Mouse (Mus musculus): ENCODE data around the gene Gm21969. TPM values are rescaled to one million over a fixed set of nuclear protein-coding genes. Genes with fewer than 3 reads are reported as not detected.

Gm21969 gene
- polyA plus RNA-seq, 1 experiment from 2014 or later, result not detected

DNA sequence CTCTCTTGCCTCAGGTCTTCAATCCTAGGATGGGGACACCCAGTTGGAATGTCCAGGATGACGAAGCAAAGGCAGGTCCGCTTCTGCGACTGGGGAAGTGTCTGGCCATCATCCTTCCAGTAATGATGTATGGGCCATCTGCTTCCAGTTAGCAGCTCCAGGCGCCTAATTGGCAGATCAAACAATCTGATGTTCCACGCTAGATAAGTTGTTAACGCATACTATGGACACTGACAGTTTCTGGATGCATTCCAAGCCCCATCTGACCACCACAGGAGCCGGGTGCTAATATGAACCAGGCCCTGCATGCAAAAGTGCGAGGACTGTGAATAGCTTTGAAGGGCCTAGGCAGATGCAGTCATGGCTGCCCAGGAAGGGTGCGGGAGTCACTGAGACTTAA, 72.7 kb downstream of the Gm21969 start:
- H3K4me2 ChIP-seq (ENCODE audit: low read length), result no peak overlapping the region
- no peak for TF ChIP-seq CTCF (IDR thresholded peaks at IDR 0.05; ENCODE audit: low read depth)
- no peak overlapping the region for H3K27ac ChIP-seq
- no peak overlapping the region for H3K9ac ChIP-seq (ENCODE audit: low read depth, low read length)
- H3K9me3 ChIP-seq (replicated peaks; ENCODE audit: low read length), result no peaks in the 10 kb centered on the region; the same call in 1 of the 2 replicates
- H3K4me1 ChIP-seq (replicated peaks; ENCODE audit: insufficient read depth, low read length), result no peaks in the 10 kb centered on the region
- no peaks in the 10 kb centered on the region for H3K27me3 ChIP-seq (ENCODE audit: insufficient read depth, low read length)
- ATAC-seq (replicated peaks; ENCODE audit: low FRiP score, low read depth), result no peak
- no peak for DNase-seq (ENCODE audit: low spot score)
- WGBS, result 64% methylated on average over 9 of the region's 9 CpGs
- H3K36me3 ChIP-seq (ENCODE audit: insufficient read depth, low read length), result no peaks in the 10 kb centered on the region
- H3K4me3 ChIP-seq (replicated peaks; ENCODE audit: low read depth, low read length), result no peak overlapping the region

- DNase-seq (ENCODE audit: low spot score) (no peak), ATAC-seq (replicated peaks; ENCODE audit: low FRiP score, low read depth) (peak; percentile 40; the same call in 1 of the 2 replicates)
- Histone ChIP-seq H3K9ac (ENCODE audit: low read depth, low read length) (no peak overlapping the region), H3K27me3 (ENCODE audit: insufficient read depth, low read length) (no peaks in the 10 kb centered on the region), H3K27ac (no peak overlapping the region), H3K9me3 (replicated peaks; ENCODE audit: low read length) (no peaks in the 10 kb centered on the region), H3K36me3 (ENCODE audit: insufficient read depth, low read length) (no peaks in the 10 kb centered on the region), H3K4me2 (ENCODE audit: low read length) (no peak overlapping the region), H3K4me3 (replicated peaks; ENCODE audit: low read depth, low read length) (no peak overlapping the region), H3K4me1 (replicated peaks; ENCODE audit: insufficient read depth, low read length) (no peaks in the 10 kb centered on the region)
- WGBS, result 79% methylated on average over 22 of the region's 22 CpGs
- no peak for TF ChIP-seq CTCF (IDR thresholded peaks at IDR 0.05; ENCODE audit: low read depth)
These were observed 81.0 kb downstream of the Gm21969 start for GRCm38 (mm10) chr4:139683728-139684638.

- TF ChIP-seq CTCF (IDR thresholded peaks at IDR 0.05; ENCODE audit: low read depth), result peak; percentile 84
- Histone ChIP-seq H3K27me3 (ENCODE audit: insufficient read depth, low read length) (no peaks in the 10 kb centered on the region), H3K27ac (no peak overlapping the region), H3K9me3 (replicated peaks; ENCODE audit: low read length) (no peaks in the 10 kb centered on the region), H3K4me1 (replicated peaks; ENCODE audit: insufficient read depth, low read length) (no peaks in the 10 kb centered on the region), H3K36me3 (ENCODE audit: insufficient read depth, low read length) (no peaks in the 10 kb centered on the region), H3K4me3 (replicated peaks; ENCODE audit: low read depth, low read length) (no peak overlapping the region), H3K4me2 (ENCODE audit: low read length) (no peak overlapping the region), H3K9ac (ENCODE audit: low read depth, low read length) (no peak overlapping the region)
- ATAC-seq (replicated peaks; ENCODE audit: low FRiP score, low read depth) (no peak), DNase-seq (ENCODE audit: low spot score) (peak; percentile 49)
- 6% methylated on average over 3 of the region's 3 CpGs for WGBS
These were observed 81.6 kb downstream of the Gm21969 start for GRCm38 (mm10) chr4:139684639-139685017.

GRCm38 (mm10) chr4:139688058-139688457, 85.1 kb downstream of the Gm21969 start:
- no peak for DNase-seq (ENCODE audit: low spot score)
- H3K27me3 ChIP-seq (ENCODE audit: insufficient read depth, low read length), result no peaks in the 10 kb centered on the region
- no peak overlapping the region for H3K27ac ChIP-seq
- no peak for TF ChIP-seq CTCF (IDR thresholded peaks at IDR 0.05; ENCODE audit: low read depth)
- no peak overlapping the region for H3K9ac ChIP-seq (ENCODE audit: low read depth, low read length)
- H3K4me3 ChIP-seq (replicated peaks; ENCODE audit: low read depth, low read length), result no peak overlapping the region
- no peaks in the 10 kb centered on the region for H3K36me3 ChIP-seq (ENCODE audit: insufficient read depth, low read length)
- ATAC-seq (replicated peaks; ENCODE audit: low FRiP score, low read depth), result no peak
- no peak overlapping the region for H3K4me2 ChIP-seq (ENCODE audit: low read length)
- H3K9me3 ChIP-seq (replicated peaks; ENCODE audit: low read length), result no peaks in the 10 kb centered on the region
- H3K4me1 ChIP-seq (replicated peaks; ENCODE audit: insufficient read depth, low read length), result no peaks in the 10 kb centered on the region
- 87% methylated on average over 9 of the region's 9 CpGs for WGBS

DNA sequence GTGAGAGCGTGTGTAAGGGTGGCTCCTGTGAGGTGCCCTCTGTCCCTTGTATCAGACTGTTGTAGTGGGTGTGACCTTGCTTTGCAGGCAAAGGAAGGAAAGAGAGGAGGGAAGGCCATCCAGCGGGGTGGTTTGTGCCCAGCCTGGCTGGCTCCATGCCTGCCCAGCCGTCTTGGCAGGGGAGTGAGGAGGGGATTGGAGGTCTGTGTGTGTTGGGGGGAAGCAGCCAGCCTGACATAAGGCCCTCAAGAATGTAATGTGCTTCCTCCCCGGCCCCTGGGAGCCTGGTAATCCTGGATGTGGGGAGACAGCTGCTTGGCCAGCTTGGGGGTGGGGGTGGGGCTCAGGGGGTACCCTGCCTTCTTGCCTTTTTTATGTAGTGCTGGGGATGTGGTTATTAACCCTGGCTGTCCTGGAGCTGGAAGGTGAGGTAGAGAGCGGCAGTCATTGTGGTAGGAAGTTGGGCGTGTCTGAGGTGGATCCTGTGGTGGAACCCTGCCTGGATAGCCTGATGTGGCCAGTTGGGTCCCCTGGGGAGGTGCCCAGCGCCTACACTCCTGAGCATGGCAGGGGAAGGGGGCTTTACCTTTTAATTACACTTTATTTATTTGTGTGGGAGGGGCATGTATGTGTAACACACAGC, 86.8 kb downstream of the Gm21969 start:
- TF ChIP-seq CTCF (IDR thresholded peaks at IDR 0.05; ENCODE audit: low read depth), result no peak
- Histone ChIP-seq H3K4me3 (replicated peaks; ENCODE audit: low read depth, low read length) (no peak overlapping the region), H3K36me3 (ENCODE audit: insufficient read depth, low read length) (no peaks in the 10 kb centered on the region), H3K4me1 (replicated peaks; ENCODE audit: insufficient read depth, low read length) (no peaks in the 10 kb centered on the region), H3K27ac (no peak overlapping the region), H3K9ac (ENCODE audit: low read depth, low read length) (no peak overlapping the region), H3K4me2 (ENCODE audit: low read length) (no peak overlapping the region), H3K27me3 (ENCODE audit: insufficient read depth, low read length) (no peaks in the 10 kb centered on the region), H3K9me3 (replicated peaks; ENCODE audit: low read length) (no peaks in the 10 kb centered on the region)
- DNase-seq (ENCODE audit: low spot score), result no peak
- no peak for ATAC-seq (replicated peaks; ENCODE audit: low FRiP score, low read depth)
- WGBS, result 39% methylated on average over 7 of the region's 7 CpGs

- no peak for DNase-seq (ENCODE audit: low spot score)
These were observed 90.3 kb downstream of the Gm21969 start for GRCm38 (mm10) chr4:139693315-139693714.

More at GRCm38 (mm10) chr4:139693315-139693714, 90.3 kb downstream of the Gm21969 start:
- Histone ChIP-seq H3K4me3 (replicated peaks; ENCODE audit: low read depth, low read length) (no peak overlapping the region), H3K27ac (no peak overlapping the region), H3K27me3 (ENCODE audit: insufficient read depth, low read length) (no peaks in the 10 kb centered on the region), H3K36me3 (ENCODE audit: insufficient read depth, low read length) (no peaks in the 10 kb centered on the region), H3K4me1 (replicated peaks; ENCODE audit: insufficient read depth, low read length) (0 out of 2 replicates have a peak, but pooled peaks cover 4% of the 10 kb centered on the region), H3K9me3 (replicated peaks; ENCODE audit: low read length) (no peaks in the 10 kb centered on the region), H3K9ac (ENCODE audit: low read depth, low read length) (no peak overlapping the region), H3K4me2 (ENCODE audit: low read length) (no peak overlapping the region)
- no peak for TF ChIP-seq CTCF (IDR thresholded peaks at IDR 0.05; ENCODE audit: low read depth)
- 56% methylated on average over 5 of the region's 5 CpGs for WGBS
- no peak for ATAC-seq (replicated peaks; ENCODE audit: low FRiP score, low read depth)
